Mouse (Mus musculus): ENCODE results near the gene Nabp1. TPM values are rescaled to one million over a fixed set of nuclear protein-coding genes. Genes with fewer than 3 reads are reported as not detected.

Nabp1 gene
- polyA plus RNA-seq, 1 experiment, result 12.8 TPM

Other genes with a start within 250 kb of the Nabp1 start
- 109 and 162 TPM in 2 replicates for gene Cavin2, start 189.3 kb downstream of the Nabp1 start, polyA plus RNA-seq (2012; rRNA removed)

All from gonadal fat pad, adult 2 months (tissue).